Mouse (Mus musculus) spleen, adult 12 weeks (tissue): ENCODE data around the gene Nat8.
"Not testable (repeated sequence)": the region's sequence is repeated elsewhere in the genome, so short reads cannot be mapped to it uniquely, and the experiment has no call there.

Experiments used
- DNase-seq: peaks from one replicate; pipeline ENCODE4 v3.0.0; 2022; ENCODE audit warnings: low spot score

Nat8 gene

DNA sequence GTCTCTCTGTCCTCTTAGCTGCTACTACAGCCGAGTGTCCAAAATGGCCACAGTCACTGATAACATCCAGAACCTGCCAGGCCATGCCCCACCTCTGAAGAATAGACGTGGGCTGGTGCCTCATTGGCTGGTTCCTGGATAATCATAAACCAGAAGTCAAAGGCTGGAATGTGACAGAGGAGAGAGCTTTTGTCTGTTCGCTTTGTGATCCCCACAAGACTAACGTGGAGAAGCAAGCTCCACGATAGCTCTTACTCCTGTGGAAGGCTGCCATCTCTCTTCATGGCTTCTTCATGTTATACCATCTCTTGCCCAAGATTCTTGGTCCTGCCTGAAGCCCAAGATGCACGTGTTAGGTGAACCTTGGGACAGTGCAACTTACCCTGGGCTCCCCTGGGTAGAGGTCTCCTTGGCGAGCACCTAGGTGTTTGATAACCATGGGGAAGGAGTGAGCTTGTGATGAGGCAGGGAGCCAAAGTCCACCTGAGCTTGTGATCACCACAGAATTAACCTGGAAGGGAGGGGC, at the start of gene Nat8:
Gene Nat8 (minus strand): TSS at position 287 of the 526 bp plus-strand sequence.
- no peak for DNase-seq

DNA sequence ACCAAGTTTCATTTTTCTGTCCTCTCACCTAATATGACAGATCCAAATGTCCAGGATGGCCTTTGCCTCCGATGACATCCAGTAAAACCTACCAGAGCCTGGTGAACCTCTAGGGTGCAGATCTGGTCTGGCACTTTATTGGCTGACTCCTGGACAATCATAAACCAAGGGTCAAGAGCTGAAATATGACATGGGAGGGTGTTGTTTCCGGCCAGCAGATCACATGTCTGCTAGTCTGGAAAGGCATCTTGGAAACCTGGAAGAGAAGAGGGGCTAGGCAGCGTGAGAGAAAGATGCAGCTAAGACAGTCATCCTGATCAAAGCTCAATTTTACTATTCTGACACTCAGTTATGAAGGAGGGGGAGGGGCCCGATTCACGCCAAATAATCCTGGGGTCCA, 37.1 kb upstream of the Nat8 start, which contains the start of gene Nat8f2:
Gene Nat8f2 (minus strand): TSS at position 153 of the 400 bp plus-strand sequence.
- not testable (repeated sequence) for DNase-seq

DNA sequence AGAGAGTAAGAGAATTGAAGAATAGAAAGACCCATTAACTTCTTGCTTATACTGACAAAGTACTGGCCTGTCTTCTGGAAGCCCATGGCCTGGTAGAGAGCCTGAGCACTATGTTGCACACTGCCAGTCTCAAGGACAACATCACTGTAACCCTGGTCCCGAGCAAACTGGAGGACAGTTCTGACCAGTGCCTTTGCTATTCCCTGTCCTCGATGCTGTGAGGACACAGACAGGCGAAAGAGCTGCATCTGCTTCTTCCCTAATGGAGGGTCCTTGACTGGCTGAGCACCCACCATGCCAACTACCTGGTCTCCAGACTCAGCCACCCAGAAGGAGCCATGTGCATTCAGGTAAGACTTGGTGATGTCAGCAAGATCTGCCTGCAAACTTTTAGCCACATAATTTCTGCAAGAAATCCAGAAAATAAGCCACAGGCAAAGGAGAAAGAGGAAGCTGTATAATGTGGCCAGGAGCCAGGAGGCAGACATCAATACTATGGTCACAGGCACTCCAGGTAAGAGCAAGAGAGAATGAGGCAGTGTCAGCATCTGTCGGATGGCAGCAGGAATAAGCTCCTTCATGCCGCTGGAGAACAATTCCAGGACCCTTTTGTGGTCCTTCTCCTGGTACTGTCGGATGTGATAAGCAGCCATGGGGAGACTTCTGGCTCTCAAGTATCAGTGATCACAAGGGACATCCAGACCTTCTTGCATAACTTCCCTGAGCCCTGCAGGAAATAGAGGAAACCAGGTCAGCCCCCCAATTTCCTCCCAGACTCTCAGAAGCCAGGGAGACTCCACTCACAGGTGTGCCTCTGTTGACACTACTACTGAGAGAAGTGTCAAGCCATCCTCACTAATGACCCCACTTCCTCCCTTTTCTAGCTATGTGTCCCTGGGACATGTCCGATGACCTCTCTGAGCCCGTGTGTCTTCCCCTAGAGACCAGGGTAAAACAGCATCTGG, 36.1 kb upstream of the Nat8 start:
- DNase-seq: no peak

DNA sequence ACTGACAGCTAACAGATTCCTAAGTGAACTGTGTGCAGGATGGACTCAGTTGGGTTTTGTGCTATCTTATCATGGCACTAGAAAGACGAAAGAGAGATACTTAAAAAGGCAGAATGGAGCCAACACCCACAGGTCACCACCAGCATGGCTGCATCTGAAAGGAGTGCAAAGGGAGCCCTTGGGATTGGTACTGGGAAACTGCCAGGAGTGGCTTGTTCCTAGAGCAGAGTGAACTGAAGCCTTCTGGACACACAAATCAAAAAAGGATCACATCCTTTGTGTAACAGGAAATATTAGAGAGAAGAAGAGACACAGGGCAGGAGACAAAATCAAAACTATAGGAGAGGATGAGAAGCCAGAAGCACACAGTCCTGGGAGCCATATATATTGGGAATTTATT, 35.1 kb upstream of the Nat8 start:
- not testable (repeated sequence) for DNase-seq

DNA sequence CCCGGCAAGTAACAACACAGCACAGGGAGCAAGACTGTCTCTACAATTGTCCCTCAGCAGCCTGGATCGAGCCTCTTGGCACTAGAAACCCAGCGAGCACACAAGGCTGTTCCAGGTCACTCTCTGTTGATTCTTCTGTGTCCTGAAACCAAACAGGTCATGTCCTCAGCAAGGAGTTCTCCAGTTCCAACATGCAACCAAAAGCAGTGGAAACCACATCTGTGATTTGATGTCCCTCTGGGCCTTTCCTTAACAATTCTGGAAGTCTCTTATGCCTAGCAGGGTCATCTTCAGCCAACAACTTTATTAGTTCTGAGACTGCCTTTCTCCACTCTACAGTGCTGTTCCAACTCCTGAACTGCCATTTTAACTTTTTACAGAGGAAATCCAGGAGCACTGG, 34.3 kb upstream of the Nat8 start:
- DNase-seq: not testable (repeated sequence)

DNA sequence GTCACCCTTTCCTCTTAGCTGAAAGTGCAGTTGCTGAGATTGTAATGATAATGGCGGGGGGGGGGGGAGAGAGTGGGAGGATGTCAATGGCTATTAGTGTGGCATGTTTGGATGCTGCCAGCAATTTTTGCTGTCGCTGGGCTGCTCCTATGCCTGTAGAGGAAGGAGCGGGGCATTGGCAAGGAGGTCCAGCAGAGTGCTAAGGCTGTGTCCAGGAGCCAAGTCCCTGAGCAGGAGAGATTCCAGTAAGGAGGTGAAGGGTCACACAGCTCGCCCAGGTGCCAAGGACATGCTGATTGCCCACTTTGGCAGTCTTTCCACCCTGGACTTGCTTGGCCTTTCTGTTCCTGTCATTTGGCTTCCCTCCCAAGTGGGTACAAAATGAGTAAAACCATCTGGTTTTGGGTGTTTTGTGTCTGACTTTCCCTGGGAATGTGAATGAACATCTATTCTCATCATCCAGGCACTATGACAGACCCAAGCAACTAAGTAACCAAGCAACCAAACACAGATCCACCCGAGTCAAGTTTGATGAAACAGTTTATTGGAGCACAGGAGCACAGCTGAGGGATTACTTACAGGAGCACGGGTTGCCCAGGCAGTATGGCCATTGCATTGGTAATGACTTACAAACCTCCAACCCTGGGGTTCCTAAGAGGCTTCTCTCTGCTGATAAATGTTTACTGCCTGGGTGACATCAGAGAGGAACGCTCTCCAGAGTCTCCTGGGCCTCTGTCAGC, 33.2 kb upstream of the Nat8 start:
- DNase-seq: not testable (repeated sequence)

DNA sequence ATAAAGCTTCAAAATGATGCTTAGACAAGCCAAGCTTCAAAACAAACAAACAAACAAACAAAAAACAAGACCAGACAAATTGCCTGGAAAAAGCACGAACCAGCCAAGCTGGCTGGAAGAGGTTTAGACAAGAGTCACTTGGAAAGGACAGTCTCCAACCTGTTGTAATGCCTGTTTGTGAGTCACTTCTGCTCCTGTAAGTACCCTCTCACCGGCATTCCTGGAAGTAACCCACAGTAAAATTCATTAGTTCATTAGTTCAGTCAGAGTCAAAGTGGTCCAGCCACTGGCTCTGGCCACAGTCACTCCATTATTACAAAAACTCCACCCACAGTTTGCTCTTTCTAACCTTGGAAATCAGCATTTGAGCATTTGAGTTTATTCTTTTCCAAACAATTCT, 32.0 kb upstream of the Nat8 start:
- DNase-seq: no peak

DNA sequence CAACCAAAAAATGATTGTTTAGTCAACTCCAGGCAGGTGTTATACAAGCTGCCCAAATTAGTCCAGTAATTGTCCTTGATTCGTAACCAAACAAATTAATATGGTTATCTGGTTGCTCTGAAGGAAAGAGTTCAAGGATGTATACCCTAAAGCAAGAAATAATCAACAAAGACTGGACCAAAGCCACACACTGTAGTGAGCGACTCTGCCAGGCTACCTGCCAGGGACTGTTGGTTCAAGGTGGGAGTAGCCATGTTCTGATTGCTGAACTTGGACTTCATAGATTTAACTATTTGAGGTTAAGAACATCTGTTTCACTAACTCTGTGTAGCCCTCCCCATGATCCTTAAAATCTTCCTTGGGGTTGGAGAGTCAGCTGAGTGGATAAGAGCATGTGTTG, 31.3 kb upstream of the Nat8 start:
- no peak for DNase-seq

DNA sequence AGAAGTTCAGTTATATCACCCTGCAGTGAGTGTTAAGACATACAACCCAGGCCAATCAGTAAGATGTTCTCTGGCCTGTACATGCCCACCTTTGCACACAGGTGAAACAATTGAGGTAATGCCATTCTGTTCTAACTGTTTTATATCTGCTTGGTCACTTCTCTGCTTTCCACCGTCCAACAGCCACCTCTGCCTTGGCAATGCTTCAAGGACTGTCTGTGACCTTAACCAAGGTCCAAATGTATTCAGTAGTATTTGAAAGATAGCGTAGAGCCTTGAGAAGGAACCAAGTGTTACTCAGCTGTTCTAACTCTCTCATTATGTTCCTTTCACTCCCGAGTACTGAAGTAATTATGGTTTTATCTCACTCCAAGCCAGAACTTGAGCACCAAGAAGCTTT, 30.7 kb upstream of the Nat8 start:
- no peak for DNase-seq

DNA sequence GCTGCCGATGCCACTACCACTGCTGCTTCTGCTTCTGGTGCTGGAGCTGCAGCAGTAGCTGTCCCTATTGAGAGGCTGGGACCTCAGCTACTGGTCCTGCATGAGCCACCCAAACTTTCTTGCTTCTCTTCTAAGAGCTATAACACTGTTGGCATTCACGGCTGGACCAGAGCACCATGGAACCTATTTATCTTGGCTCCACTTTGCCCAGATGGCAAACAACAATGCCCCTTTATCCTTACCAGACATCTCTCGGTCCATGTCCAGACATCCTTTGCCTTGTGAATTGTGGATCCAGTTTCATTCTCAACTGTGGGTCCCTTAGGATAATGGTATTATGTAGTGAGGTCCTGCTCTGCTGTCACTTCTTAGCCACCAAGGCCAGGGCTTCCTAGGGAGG, 29.4 kb upstream of the Nat8 start:
- no peak for DNase-seq

DNA sequence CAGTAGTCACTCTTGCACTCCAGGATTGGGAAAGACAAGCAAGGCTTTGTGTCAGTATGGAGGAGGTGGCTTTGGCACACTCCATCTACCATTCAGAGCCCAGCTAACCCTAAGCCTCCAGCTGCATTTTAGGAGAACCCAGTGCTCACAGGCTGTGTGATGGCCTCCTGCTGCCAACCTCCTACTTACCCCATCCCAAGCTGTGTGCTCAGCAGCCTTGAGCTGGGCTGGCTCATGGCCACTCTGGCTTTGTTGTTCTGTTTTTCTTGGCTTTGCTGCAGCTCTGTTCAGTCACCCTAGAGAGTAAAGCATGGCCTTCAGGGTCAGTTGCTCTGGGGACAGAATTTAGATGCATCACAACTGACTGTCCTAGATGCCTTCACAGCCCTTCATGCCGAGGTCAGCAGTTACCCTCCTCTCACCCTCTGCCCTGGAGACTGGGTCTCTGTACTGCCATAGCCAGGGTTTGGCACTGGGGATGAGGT, 24.4 kb upstream of the Nat8 start:
- no peak for DNase-seq

DNA sequence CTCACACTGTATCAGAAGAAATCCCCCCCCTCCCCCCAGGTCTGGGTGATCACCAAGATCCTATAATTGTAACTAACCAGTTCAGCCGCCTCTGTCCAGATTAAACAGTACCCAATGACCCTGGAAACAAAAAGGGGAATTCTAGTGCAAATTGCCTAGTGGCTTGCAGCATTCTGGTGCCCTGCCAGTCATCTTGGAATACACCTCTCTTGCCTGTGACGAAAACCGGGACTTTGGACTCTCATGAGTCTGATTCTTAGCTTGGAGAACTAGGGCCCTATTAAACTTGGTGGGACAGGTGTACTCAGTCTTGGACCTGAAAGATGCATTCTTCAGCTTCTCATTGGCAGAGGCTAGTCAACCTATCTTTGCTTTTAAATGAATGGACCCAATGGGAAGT, 21.6 kb upstream of the Nat8 start:
- no peak for DNase-seq

DNA sequence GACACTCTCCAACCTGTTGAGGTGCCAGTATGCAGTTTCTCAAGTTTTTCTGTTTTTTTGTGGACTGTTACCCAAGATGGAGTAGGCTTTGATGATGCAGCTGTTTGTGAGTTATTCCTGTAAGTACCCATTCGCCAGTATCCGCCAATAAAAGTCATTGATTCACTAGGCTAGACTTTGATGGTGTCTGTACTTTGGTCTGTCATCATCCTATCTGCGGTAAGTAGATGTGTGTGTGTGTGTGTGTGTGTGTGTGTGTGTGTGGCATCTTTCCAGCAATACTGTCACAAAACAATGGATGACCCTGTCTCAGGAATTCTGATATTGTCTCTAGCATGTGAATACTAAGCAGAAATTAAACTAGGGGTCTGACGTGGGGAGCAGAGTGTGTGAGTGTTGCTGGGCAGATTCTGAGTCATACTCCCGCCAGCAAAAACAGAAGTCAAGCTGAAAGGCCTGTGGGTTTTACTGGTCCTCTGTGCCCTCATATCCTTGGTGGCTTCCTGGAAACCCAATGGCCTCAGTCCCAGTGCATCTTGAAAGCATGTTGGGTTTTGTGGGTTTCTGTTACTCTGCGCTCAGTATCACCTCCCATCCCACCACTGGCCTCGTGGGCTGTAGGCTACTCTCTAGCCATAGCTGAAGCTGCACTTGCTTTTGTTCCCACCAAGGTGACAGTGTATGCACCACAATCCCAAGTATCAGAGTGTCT, 19.3 kb upstream of the Nat8 start:
- DNase-seq: no peak

DNA sequence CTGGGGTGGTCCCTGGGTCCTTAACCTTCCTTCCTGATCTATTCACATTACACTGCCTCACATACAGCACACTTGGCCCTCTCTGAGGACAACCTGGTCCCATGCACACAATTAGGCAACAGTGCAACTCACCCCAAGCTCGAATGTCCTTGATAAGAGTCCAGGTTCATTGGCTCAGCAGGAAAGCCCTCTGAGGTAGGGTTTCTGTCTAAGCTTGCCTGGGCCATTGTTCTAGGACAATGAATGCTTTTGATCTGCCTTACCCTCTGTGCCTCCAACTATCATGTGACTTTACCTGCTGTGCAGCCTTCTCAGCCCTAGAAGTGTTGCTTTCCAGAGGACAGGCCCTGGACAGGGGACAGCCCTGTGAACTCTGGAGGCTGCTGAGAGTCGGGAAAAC, 17.4 kb upstream of the Nat8 start:
- no peak for DNase-seq

DNA sequence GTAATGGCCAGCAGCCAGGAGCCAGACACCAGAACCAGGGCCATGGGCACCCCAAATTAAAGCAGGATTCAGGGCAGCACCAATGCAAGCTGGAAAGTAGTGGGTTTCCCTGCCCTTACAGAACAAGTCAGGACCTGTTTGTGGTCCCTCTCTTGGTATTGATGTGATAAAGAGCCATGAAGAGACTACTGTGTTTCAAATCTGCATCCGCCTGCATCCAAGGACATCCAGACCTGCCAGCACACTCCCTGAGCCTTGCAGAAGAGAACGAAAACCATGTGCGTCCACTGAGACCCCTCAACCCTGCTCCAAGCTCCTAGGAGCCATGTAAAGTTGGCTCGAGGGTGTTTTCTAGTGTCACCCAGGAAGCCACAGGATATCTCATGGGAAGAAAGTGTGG, 16.3 kb upstream of the Nat8 start:
- DNase-seq: no peak

DNA sequence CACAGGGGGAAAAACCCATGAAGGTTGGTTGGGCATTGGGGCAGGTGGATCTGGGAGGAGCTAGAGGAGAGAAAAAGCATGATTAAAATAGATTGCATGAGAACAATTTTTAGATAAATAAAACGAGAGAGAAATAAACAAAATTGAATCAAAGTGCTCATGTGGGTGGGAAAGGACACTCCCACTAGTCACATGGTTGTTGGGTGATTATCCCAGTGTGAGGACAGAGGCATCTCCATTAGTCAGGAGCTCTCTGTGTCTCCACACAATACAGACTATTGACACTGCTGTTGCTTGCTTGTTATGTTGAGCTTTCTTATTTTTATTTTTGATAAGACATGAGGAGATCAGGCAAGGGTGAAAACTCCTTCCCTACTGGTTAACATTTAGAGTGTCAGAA, 15.0 kb upstream of the Nat8 start:
- no peak for DNase-seq

DNA sequence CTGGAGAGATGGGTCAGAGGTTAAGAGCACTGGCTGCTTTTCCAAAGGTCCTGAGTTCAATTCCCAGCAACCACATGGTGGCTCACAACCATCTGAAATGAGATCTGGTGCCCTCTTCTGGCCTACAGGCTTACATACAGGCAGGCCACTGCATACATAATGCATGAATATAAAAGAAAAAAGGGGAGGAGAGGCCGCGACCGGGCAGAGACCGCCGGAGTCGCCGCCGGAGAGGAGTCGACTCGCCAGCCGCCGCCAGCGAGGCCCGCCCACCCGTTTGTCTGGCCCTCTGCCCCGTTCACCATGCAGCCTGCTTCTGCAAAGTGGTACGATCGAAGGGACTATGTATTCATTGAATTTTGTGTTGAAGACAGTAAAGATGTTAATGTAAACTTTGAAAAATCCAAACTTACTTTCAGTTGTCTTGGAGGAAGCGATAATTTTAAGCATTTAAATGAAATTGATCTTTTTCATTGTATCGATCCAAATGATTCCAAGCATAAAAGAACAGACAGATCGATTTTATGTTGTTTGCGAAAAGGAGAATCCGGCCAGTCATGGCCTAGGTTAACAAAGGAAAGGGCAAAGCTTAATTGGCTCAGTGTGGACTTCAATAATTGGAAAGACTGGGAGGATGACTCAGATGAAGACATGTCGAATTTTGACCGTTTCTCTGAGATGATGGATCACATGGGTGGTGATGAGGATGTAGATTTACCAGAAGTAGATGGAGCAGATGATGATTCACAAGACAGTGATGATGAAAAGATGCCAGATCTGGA, 12.0 kb upstream of the Nat8 start:
- not testable (repeated sequence) for DNase-seq

DNA sequence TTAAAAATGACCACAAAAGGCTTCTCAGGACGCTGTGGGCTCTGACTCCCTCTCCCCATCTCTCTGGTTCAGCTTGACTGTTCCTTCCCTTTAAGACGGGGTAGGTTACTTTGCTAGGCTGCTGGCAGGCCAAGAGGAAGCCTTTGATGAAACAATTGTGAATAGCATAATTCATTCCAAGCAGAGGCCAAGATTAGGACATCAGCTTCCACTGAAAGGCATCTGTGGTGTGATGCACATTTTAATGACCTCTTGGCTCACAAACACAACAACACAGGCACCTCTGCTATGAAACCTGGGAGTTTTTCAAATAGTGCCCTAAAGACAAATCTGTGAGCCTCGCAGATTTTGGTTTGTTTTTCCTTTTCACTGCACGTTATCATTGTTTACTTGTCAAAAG, 8.1 kb upstream of the Nat8 start:
- DNase-seq: no peak

DNA sequence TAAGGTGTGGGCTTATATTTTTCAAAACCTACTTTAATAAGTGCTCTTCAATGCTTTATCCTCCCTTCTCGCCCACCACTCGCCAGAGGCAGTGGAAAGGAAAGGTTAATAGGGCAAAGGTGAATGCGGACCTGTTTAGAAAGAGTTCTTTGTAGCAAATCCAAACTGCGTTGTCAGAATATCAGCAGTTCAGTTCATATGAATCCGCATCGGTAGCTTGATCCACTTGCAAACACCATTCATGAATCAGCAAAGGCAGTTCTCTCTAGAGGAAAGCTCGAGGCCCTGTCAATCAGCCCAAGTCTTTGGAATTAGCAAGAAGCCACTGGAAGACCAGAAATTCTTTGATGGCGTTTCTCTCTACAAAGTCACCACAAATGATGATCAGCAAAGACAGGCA, 6.8 kb upstream of the Nat8 start:
- no peak for DNase-seq

DNA sequence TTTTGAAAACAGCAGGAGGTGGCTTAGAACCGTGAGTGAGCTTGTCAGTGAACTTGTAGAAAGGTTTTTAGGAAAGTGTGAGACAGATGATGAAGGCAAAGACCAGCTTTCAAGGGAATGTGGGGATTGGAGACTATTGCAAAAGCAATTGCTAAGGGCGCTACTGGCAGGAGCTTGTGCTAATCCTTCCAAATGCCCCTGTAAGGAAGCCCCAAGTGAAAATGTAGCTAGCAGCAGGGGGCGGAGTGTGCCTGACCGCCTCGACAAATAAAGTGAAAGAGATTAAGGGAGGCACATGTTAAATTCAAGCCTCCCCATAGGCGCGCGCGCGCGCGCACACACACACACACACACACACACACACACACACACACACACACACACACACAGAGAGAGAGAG, 5.4 kb upstream of the Nat8 start:
- DNase-seq: not testable (repeated sequence)

DNA sequence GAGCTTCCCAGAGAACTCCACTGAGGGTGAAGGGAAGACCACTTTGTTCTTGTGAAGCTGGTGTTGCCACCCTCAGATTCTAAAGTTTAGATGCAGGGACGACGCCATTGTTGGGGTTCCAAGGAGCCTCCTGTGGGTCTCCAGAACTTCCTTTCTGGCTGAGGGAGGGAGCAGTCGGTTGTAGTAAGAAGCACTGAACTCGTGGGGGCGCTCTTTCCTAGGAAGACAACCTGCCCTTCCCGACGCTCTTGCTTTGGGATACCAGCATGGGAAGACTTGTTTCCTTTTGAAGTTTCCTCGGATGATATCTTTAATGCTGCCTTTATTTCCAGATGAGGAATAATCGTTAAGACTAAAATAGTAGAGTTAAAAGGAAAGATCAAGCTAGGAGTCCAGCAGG, 4.9 kb upstream of the Nat8 start:
- DNase-seq: not testable (repeated sequence)
